Mouse (Mus musculus) liver, embryonic 14.5 days (tissue): ENCODE results near the gene Hhex. TPM values are rescaled to one million over a fixed set of nuclear protein-coding genes. Genes with fewer than 3 reads are reported as not detected.

Experiments
- ATAC-seq: fragments of 200-750 bp; cut with Nextera tagmentation; 2 replicates; pipeline ENCODE4 v1.8.0; 2017; ENCODE audit warnings: moderate number of reproducible peaks, mild to moderate bottlenecking, moderate library complexity; ENCODE audit not compliant: insufficient read depth
- DNase-seq, 3 experiments: peaks; one replicate each; pipeline ENCODE4 v3.0.0-alpha.2; 2012 to 2013; ENCODE audit warnings: low read depth in 3 of 3, low spot score in 3 of 3
- H3K27ac ChIP-seq: fragments of 300-500 bp; sonication (generic); 2 replicates; pipeline ENCODE4 v1.5.1; 2014; ENCODE audit warnings: moderate library complexity, mild to moderate bottlenecking, control low read depth, inconsistent platforms
- H3K27me3 ChIP-seq: fragments of 300-500 bp; sonication (generic); 2 replicates; pipeline ENCODE4 v1.6.1; 2014; ENCODE audit warnings: mild to moderate bottlenecking, low read length, moderate library complexity; ENCODE audit not compliant: control insufficient read depth, insufficient read depth
- H3K36me3 ChIP-seq: fragments of 300-500 bp; sonication (generic); replicated peaks from 2 replicates; pipeline ENCODE4 v1.6.1; 2014; ENCODE audit warnings: low read depth; ENCODE audit not compliant: control insufficient read depth, insufficient read depth
- H3K4me1 ChIP-seq, 2 experiments: fragments of 200-500 bp in 1 of 2; fragments of 300-500 bp in 1 of 2; sonication (generic) in 1 of 2; replicated peaks; 2 replicates each; pipeline ENCODE4 v1.6.1; 2012 to 2014; ENCODE audit warnings: antibody characterized with exemption in 1 of 2, inconsistent platforms in 1 of 2, low read length in 1 of 2; ENCODE audit not compliant: control insufficient read depth in 2 of 2, insufficient read depth in 2 of 2
- H3K4me2 ChIP-seq: fragments of 300-500 bp; sonication (generic); 2 replicates; pipeline ENCODE4 v1.6.1; 2014; ENCODE audit warnings: low read depth, mild to moderate bottlenecking, control low read depth, moderate library complexity
- H3K4me3 ChIP-seq, 2 experiments: fragments of 200-500 bp in 1 of 2; fragments of 300-500 bp in 1 of 2; sonication (generic) in 1 of 2; 2 replicates each; pipeline ENCODE4 v1.5.1; 2012 to 2014; ENCODE audit warnings: low read depth in 2 of 2, low read length in 2 of 2, mild to moderate bottlenecking in 2 of 2, control low read depth in 1 of 2, inconsistent platforms in 1 of 2, moderate library complexity in 1 of 2; ENCODE audit not compliant: insufficient read depth in 1 of 2
- H3K9ac ChIP-seq: fragments of 300-500 bp; sonication (generic); replicated peaks from 2 replicates; pipeline ENCODE4 v1.6.1; 2014; ENCODE audit warnings: mild to moderate bottlenecking, control low read depth, moderate library complexity
- H3K9me3 ChIP-seq: fragments of 300-500 bp; sonication (generic); 2 replicates; pipeline ENCODE4 v1.6.1; 2016; ENCODE audit warnings: low read length, mixed read lengths; ENCODE audit not compliant: control insufficient read depth
- CTCF ChIP-seq: IDR thresholded peaks from 2 replicates; pipeline ENCODE4 v1.5.1; 2016; ENCODE audit warnings: antibody characterized with exemption, low read depth, control low read depth
- EP300 ChIP-seq: IDR thresholded peaks from 2 replicates; pipeline ENCODE4 v1.6.1; 2016; ENCODE audit warnings: antibody characterized with exemption, low read depth
- WGBS: fragments of 180-500 bp; shearing (Covaris S2); extraction: QIAGEN DNeasy Blood & Tissue Kit; methylation state at CpG from one replicate; pipeline ENCODE4 v1.1.7; 2014; ENCODE audit not compliant: insufficient replicate concordance; 5-methylcytosine and 5-hydroxymethylcytosine counted together
- polyA plus RNA-seq, 2 experiments: library from polyadenylated mRNA; depleted of rRNA in 1 of 2; stranded (reverse) in 1 of 2; unstranded in 1 of 2; fragments of >200 nt; fragmentation: Nextera tagmentation in 1 of 2; extraction: Ambion mirVana in 1 of 2; gene quantifications; 2 replicates each; pipeline versions ENCODE4 v1.2.1 to v1.2.3; 2012 to 2014

Gene Hhex
- polyA plus RNA-seq, 2 experiments, result 10.3 to 13.5 TPM

DNA sequence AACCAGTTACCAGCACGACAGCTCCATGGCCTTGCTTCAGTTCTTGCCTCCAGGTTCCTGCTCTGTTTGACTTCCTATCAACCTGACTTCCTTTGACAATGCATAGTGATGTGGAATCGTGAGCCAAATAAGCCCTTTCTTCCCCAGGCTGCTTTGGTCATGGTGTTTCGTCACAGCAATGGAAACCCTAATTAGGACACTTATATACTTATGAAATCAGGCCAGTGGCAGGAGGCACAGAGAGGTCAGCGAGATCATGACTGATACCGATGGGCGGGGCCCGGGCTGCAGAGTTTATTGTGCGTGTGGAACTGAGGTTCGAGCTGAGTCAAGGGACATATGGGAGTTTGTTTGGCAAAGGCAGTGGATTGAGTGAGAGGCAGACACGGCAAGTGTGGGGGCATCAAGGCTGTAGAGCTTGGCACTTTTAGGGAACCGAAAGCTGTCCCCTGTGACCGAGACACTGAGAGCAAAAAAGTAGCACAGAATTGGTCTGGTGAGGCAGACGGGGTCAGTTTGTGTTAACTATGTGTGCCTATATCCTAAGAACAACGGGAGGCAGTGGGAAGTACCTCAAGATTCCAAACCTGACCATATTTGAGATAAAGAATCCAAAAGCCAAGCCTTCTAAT is 48.1 kb downstream of the Hhex start:
- Histone ChIP-seq H3K27ac (no peak overlapping the region), H3K4me2 (no peak overlapping the region), H3K36me3 (no peaks in the 10 kb centered on the region), H3K4me3 (no peak overlapping the region), H3K9ac (no peak overlapping the region), H3K9me3 (no peaks in the 10 kb centered on the region), H3K27me3 (no peaks in the 10 kb centered on the region), H3K4me1 (peaks cover 0 to 4% of the 10 kb centered on the region in 2 experiments; a peak in 2 of 4 replicates)
- DNase-seq (peak in 1 of 3 experiments; percentile 11), ATAC-seq (no peak)
- 61% methylated on average over 14 of the region's 14 CpGs for WGBS
- TF ChIP-seq EP300, result no peak
- no peak for TF ChIP-seq CTCF

GRCm38 (mm10) chr19:37484787-37485186 is 50.2 kb downstream of the Hhex start:
- H3K4me1 ChIP-seq, result peaks cover 0 to 6% of the 10 kb centered on the region in 2 experiments; a peak in 2 of 4 replicates
- no peaks in the 10 kb centered on the region for H3K36me3 ChIP-seq
- no peaks in the 10 kb centered on the region for H3K9me3 ChIP-seq
- 60% methylated on average over 6 of the region's 6 CpGs for WGBS
- no peak overlapping the region for H3K4me2 ChIP-seq
- DNase-seq (no peak), ATAC-seq (no peak)
- H3K27me3 ChIP-seq, result no peaks in the 10 kb centered on the region
- TF ChIP-seq EP300 (no peak), CTCF (no peak)
- H3K9ac ChIP-seq, result no peak overlapping the region
- H3K27ac ChIP-seq, result no peak overlapping the region
- H3K4me3 ChIP-seq, result no peak overlapping the region

- no peak overlapping the region for H3K4me3 ChIP-seq
- H3K36me3 ChIP-seq, result no peaks in the 10 kb centered on the region
- H3K27me3 ChIP-seq, result no peaks in the 10 kb centered on the region
- 81% methylated on average over 6 of the region's 6 CpGs for WGBS
- DNase-seq (no peak), ATAC-seq (no peak)
- no peak overlapping the region for H3K4me2 ChIP-seq
- H3K27ac ChIP-seq, result no peak overlapping the region
- no peaks in the 10 kb centered on the region for H3K9me3 ChIP-seq
- no peak overlapping the region for H3K9ac ChIP-seq
- H3K4me1 ChIP-seq, result peaks cover 0 to 5% of the 10 kb centered on the region in 2 experiments; a peak in 2 of 4 replicates
- TF ChIP-seq CTCF (no peak), EP300 (no peak)
Observed at GRCm38 (mm10) chr19:37486801-37487200, 52.2 kb downstream of the Hhex start.

DNA sequence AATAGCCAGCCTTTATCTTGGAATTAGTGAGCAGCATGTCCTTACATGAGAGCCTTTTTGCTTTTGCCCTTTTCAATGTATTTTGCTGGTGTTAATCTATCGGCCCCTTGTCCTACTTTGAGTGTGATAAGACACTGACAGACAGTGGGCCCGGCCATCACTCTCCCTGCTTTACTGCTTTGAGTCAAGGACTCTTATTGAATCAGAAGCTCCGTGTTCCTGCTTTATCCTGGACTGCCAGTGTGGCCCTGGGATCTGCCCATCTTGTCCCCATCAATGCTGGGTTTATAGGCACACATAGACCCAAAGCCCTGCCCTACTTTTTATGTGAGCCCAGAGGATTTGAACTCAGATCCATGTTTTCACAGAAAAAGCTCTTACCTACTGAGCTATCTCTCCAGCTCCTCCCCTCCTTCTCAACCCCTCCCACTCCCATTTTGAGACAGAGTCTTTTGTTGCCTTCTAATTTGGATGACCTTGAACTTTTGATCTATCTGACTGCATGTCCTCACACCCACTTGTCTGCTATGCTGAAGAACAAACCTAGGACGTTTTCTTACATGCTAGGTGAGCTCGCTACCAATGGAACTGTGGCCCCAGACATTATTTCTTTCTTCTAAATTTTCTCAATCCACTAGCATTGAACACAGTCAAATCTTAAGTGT is 53.3 kb downstream of the Hhex start:
- WGBS, result 35% methylated on average over 5 of the region's 5 CpGs
- no peaks in the 10 kb centered on the region for H3K36me3 ChIP-seq
- DNase-seq, result no peak
- H3K9ac ChIP-seq, result no peak overlapping the region
- H3K4me2 ChIP-seq, result no peak overlapping the region
- H3K27ac ChIP-seq, result no peak overlapping the region
- no peak overlapping the region for H3K4me3 ChIP-seq
- no peaks in the 10 kb centered on the region for H3K27me3 ChIP-seq
- ATAC-seq, result no peak
- no peaks in the 10 kb centered on the region for H3K9me3 ChIP-seq
- peaks cover 0 to 10% of the 10 kb centered on the region in 2 experiments; a peak in 2 of 4 replicates for H3K4me1 ChIP-seq
- TF ChIP-seq EP300, result no peak
- TF ChIP-seq CTCF, result no peak

DNA sequence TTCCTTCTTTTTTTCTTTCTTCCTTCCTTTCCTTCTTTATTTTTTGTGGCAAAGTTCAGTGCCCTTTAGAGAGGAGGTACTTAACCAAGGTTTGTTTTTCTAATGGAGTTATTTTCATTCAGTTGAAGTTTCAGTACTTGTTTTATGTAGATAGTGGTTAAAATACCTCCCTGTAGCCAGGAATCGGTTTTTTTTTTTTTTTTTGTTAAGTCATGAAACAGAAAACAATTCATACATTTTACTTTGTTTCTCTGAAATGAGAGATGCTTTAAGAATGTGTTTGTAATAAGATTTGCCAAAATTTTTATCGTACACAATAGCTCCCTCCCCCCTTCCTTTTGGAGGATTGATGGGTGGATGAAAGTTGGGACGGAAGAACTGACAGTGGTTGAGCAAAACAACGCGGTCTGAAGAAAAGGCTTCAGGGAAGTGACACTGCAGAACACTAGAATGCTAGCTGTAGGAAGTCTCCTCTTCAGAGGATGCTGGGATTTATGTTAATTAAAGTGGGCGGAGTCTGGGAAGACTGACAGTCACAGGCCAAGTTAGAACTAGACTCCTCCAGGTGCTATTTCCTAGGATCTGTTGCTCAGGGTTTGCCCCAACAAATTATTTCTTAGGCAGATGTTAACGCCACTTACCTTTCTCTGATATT is 54.1 kb downstream of the Hhex start:
- Histone ChIP-seq H3K27ac (no peak overlapping the region), H3K4me2 (no peak overlapping the region), H3K4me1 (peaks cover 4 to 16% of the 10 kb centered on the region in 2 experiments; a peak in 3 of 4 replicates), H3K4me3 (no peak overlapping the region), H3K9ac (no peak overlapping the region), H3K9me3 (no peaks in the 10 kb centered on the region), H3K27me3 (no peaks in the 10 kb centered on the region), H3K36me3 (no peaks in the 10 kb centered on the region)
- peak in 1 of 3 experiments; percentile 28 for DNase-seq
- no peak for TF ChIP-seq EP300
- TF ChIP-seq CTCF, result no peak
- ATAC-seq, result no peak
- WGBS, result 25% methylated on average over 7 of the region's 7 CpGs

Other genes starting within 250 kb of the Hhex start
- gene March5, start 227.3 kb upstream of the Hhex start, polyA plus RNA-seq (2012; rRNA removed), result 40.9 and 69.6 TPM in 2 replicates
- 145 and 153 TPM in 2 replicates for gene March5, start 227.3 kb upstream of the Hhex start, polyA plus RNA-seq (2014; fragmentation: Nextera tagmentation; extraction: Ambion mirVana)
- gene Cpeb3, start 226.2 kb upstream of the Hhex start, polyA plus RNA-seq (2012; rRNA removed), result 1.8 and 2.4 TPM in 2 replicates
- 1.8 and 1.9 TPM in 2 replicates for gene Cpeb3, start 226.2 kb upstream of the Hhex start, polyA plus RNA-seq (2014; fragmentation: Nextera tagmentation; extraction: Ambion mirVana)
- gene Ide, start 97.0 kb upstream of the Hhex start, polyA plus RNA-seq (2012; rRNA removed), result 10.0 and 10.6 TPM in 2 replicates
- gene Ide, start 97.0 kb upstream of the Hhex start, polyA plus RNA-seq (2014; fragmentation: Nextera tagmentation; extraction: Ambion mirVana), result 31.0 and 31.3 TPM in 2 replicates
- 23.0 and 35.8 TPM in 2 replicates for gene Kif11, start 58.4 kb upstream of the Hhex start, polyA plus RNA-seq (2012; rRNA removed)
- gene Kif11, start 58.4 kb upstream of the Hhex start, polyA plus RNA-seq (2014; fragmentation: Nextera tagmentation; extraction: Ambion mirVana), result 53.2 and 55.6 TPM in 2 replicates
- gene Exoc6, start 115.6 kb downstream of the Hhex start, polyA plus RNA-seq (2012; rRNA removed), result 11.4 and 17.3 TPM in 2 replicates
- gene Exoc6, start 115.6 kb downstream of the Hhex start, polyA plus RNA-seq (2014; fragmentation: Nextera tagmentation; extraction: Ambion mirVana), result 31.6 and 32.4 TPM in 2 replicates